Mouse (Mus musculus): Measurements from ENCODE around the gene Ksr2. TPM values are rescaled to one million over a fixed set of nuclear protein-coding genes. Genes with fewer than 3 reads are reported as not detected.
"Not testable (repeated sequence)": the region's sequence is repeated elsewhere in the genome, so short reads cannot be mapped to it uniquely, and the experiment has no call there.

Ksr2 gene
- polyA plus RNA-seq, 1 experiment from 2014 or later: 2.6 TPM

DNA sequence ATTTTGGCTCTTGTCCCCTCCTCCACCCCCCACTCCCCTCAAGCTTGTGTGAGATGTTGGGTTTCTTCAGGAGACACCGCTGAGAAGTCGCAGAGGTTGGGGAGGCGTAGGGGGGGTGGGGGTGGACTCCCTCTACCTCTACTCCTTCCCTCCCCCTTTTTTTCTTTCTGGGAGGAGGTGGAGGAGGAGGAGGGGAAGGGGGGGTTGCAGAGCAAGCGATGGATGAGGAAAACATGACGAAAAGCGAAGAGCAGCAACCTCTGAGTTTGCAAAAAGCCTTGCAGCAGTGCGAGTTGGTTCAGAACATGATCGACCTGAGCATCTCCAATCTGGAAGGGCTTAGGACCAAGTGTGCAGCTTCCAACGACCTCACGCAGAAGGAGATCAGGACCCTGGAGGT lies 811 bp downstream of the Ksr2 start:
- Histone ChIP-seq H3K4me3 (peak overlapping the region; percentile 71), H3K27ac (replicated peaks) (peak overlapping the region; percentile 96), H3K36me3 (no peaks in the 10 kb centered on the region), H3K4me2 (replicated peaks) (peak overlapping the region; percentile 83), H3K27me3 (peaks cover 44% of the 10 kb centered on the region), H3K4me1 (peaks cover 21% of the 10 kb centered on the region), H3K9me3 (no peaks in the 10 kb centered on the region), H3K9ac (replicated peaks) (peak overlapping the region; percentile 73)
- peak; percentile 10; the same call in 1 of the 2 replicates for ATAC-seq (ENCODE audit: low FRiP score, low read depth)
- 2% methylated on average over 10 of the region's 10 CpGs for WGBS

GRCm38 (mm10) chr5:117415011-117415912 lies 1.5 kb downstream of the Ksr2 start:
- no peaks in the 10 kb centered on the region for H3K36me3 ChIP-seq
- no peaks in the 10 kb centered on the region for H3K9me3 ChIP-seq
- peak overlapping the region; percentile 73 for H3K9ac ChIP-seq (replicated peaks)
- H3K4me1 ChIP-seq: peaks cover 21% of the 10 kb centered on the region
- peak overlapping the region; percentile 96; the same call in 1 of the 2 replicates for H3K27ac ChIP-seq (replicated peaks)
- WGBS: 24% methylated on average over 19 of the region's 19 CpGs
- no peak for ATAC-seq (ENCODE audit: low FRiP score, low read depth)
- H3K27me3 ChIP-seq: peaks cover 38% of the 10 kb centered on the region
- H3K4me2 ChIP-seq (replicated peaks): peak overlapping the region; percentile 83
- peak overlapping the region; percentile 71 for H3K4me3 ChIP-seq

DNA sequence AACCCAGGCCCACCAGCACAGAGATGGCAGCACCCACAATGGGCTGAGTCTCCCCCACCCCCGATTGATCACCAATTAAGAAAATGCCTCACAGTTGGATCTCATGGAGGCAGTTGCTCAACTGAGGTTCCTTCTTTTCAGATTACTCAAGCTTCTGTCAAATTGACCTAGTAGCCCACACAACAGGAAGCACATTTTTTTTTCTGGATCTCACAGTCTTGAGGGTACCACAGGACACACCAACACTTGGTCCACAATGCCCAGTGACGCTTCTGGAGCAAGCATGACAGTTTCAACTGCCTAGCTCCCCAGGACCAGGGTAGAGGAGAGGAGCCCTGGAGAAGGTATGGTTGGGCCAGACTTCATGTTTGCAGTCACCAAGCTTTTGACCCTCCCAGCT lies 3.6 kb downstream of the Ksr2 start:
- peaks cover 21% of the 10 kb centered on the region for H3K4me1 ChIP-seq
- no peak for ATAC-seq (ENCODE audit: low FRiP score, low read depth)
- H3K4me2 ChIP-seq (replicated peaks): no peak overlapping the region
- H3K4me3 ChIP-seq: no peak overlapping the region
- no peaks in the 10 kb centered on the region for H3K9me3 ChIP-seq
- WGBS: 78% methylated on average over 2 of the region's 2 CpGs
- no peak overlapping the region for H3K9ac ChIP-seq (replicated peaks)
- no peaks in the 10 kb centered on the region for H3K36me3 ChIP-seq
- H3K27me3 ChIP-seq: peaks cover 22% of the 10 kb centered on the region
- no peak overlapping the region for H3K27ac ChIP-seq (replicated peaks)

DNA sequence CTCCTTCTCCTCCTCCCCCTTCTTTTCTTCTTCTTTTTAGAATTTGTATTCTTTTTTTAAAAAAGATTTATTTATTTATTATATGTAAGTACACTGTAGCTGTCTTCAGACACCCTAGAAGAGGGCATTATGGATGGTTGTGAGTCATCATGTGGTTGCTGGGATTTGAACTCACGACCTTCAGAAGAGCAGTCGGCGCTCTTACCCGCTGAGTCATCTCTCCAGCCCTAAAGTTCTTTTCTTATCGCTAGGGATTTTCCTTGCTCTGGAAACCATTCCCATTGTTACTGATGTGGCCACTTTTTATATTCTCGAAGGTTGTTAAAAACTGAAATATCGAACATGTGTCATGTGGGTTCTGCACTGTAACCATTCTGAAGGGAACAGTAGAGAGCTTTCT lies 19.7 kb downstream of the Ksr2 start:
- not testable (repeated sequence) for H3K9me3 ChIP-seq; ATAC-seq (ENCODE audit: low FRiP score, low read depth); H3K9ac ChIP-seq (replicated peaks); H3K27ac ChIP-seq (replicated peaks); H3K4me3 ChIP-seq; H3K27me3 ChIP-seq; H3K4me2 ChIP-seq (replicated peaks); H3K36me3 ChIP-seq; H3K4me1 ChIP-seq
- 90% methylated on average over 7 of the region's 7 CpGs for WGBS

DNA sequence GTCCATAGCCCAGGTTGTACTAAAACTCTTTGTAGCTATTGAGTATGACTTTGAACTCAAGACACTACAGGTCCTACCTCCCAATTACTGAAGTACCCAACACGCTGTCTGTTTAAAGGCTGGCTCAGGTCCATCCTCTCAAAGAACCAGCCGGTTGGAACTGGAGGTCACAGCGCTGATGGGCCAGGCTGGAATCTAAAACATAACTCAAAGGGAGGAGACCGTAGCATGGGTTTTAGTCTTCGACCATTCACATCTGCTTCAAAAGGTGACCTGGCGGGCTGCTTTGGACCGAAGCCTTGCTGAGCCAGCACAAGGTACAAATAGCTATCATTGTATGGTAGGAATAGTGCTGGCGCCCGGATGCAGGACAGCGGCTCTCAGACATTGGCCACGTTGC lies 26.5 kb downstream of the Ksr2 start:
- Histone ChIP-seq H3K9me3 (no peaks in the 10 kb centered on the region), H3K9ac (replicated peaks) (no peak overlapping the region), H3K4me2 (replicated peaks) (no peak overlapping the region), H3K27me3 (0 out of 2 replicates have a peak, but pooled peaks cover 4% of the 10 kb centered on the region), H3K27ac (replicated peaks) (no peak overlapping the region), H3K4me3 (no peak overlapping the region), H3K4me1 (peaks cover 21% of the 10 kb centered on the region), H3K36me3 (no peaks in the 10 kb centered on the region)
- WGBS: 90% methylated on average over 11 of the region's 11 CpGs
- ATAC-seq (ENCODE audit: low FRiP score, low read depth): no peak

DNA sequence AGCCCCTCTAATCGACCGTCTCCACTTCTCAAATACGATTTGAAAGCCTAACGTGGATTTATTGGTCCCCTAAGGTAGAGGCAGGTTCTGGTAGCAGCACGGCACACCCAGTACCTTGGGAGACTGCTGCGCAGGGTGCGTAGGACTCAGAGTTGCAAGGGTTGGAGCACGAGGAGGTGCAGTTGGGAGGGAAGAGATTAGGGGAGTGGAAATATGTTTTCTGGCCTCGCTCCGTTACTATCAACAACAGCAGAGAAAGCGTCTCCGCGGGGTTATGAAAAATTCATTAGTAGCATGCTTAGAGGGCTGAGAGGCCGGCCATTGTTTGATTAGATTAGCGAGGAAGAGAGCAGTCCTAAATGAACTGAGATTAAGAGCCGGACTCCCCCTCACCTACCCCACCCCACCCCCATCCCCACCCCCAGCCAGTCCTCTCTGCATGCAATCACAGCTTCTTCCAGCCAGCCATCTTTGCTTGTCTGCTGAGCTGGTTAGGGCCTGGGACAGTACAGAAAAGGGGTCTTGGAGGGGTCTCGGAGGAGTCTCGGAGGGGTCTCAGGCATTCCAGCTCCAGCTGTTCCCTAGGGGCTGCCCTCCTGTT lies 27.5 kb downstream of the Ksr2 start:
- H3K4me1 ChIP-seq: peaks cover 21% of the 10 kb centered on the region
- ATAC-seq (ENCODE audit: low FRiP score, low read depth): peak; percentile 78

DNA sequence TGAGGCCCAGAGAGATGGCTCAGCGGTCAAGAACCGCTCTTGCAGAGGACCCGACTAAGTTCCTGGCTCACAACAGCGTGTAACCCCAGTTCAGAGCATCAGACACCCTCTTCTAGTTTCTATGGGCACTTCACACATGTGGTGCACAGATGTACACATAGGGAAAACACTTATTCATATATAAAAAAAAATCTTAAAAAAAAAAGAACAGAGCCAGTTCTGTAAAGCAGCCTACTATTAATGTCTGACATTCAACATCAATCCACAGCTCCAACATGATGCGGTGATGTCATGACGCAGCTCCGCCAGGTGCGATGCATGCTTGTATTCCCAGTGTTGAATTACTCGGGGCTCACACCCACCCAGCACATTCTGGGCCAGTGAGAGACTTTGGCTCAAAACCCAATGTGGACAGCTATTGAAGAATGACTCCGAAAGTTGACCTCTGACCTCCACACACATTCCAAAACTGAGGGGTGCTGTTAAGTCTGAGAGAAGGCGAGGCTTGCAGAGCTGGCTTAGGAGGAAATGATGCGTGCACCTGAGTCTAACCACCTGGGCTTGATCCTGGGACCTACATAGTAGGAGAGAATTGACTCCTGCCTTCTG lies 28.5 kb downstream of the Ksr2 start:
- H3K4me2 ChIP-seq (replicated peaks): 0 out of 2 replicates have a peak overlapping the region, but pooled peaks have one; percentile 38
- H3K36me3 ChIP-seq: no peaks in the 10 kb centered on the region
- 90% methylated on average over 12 of the region's 12 CpGs for WGBS
- H3K4me3 ChIP-seq: no peak overlapping the region
- H3K4me1 ChIP-seq: peaks cover 21% of the 10 kb centered on the region
- H3K27me3 ChIP-seq: peaks cover 12% of the 10 kb centered on the region; the same call in 1 of the 2 replicates
- 0 out of 2 replicates have a peak overlapping the region, but pooled peaks have one; percentile 11 for H3K9ac ChIP-seq (replicated peaks)
- no peaks in the 10 kb centered on the region for H3K9me3 ChIP-seq
- peak overlapping the region; percentile 71 for H3K27ac ChIP-seq (replicated peaks)
- 0 out of 2 replicates have a peak, but pooled peaks have one; percentile 41 for ATAC-seq (ENCODE audit: low FRiP score, low read depth)

More for the DNA sequence above, 27.5 kb downstream of the Ksr2 start:
- Histone ChIP-seq H3K4me3 (no peak overlapping the region), H3K9me3 (no peaks in the 10 kb centered on the region), H3K27ac (replicated peaks) (peak overlapping the region; percentile 71), H3K27me3 (0 out of 2 replicates have a peak, but pooled peaks cover 4% of the 10 kb centered on the region), H3K36me3 (no peaks in the 10 kb centered on the region), H3K4me2 (replicated peaks) (peak overlapping the region; percentile 38), H3K9ac (replicated peaks) (peak overlapping the region; percentile 11; the same call in 1 of the 2 replicates)
- 14% methylated on average over 18 of the region's 18 CpGs for WGBS

- Histone ChIP-seq H3K4me3 (no peak overlapping the region), H3K4me2 (replicated peaks) (no peak overlapping the region), H3K27me3 (peaks cover 12% of the 10 kb centered on the region; the same call in 1 of the 2 replicates), H3K4me1 (peaks cover 21% of the 10 kb centered on the region), H3K27ac (replicated peaks) (no peak overlapping the region), H3K36me3 (no peaks in the 10 kb centered on the region), H3K9me3 (no peaks in the 10 kb centered on the region), H3K9ac (replicated peaks) (no peak overlapping the region)
- ATAC-seq (ENCODE audit: low FRiP score, low read depth): no peak
- 98% methylated on average over 4 of the region's 4 CpGs for WGBS
Observed at GRCm38 (mm10) chr5:117443141-117443540, 29.3 kb downstream of the Ksr2 start.

DNA sequence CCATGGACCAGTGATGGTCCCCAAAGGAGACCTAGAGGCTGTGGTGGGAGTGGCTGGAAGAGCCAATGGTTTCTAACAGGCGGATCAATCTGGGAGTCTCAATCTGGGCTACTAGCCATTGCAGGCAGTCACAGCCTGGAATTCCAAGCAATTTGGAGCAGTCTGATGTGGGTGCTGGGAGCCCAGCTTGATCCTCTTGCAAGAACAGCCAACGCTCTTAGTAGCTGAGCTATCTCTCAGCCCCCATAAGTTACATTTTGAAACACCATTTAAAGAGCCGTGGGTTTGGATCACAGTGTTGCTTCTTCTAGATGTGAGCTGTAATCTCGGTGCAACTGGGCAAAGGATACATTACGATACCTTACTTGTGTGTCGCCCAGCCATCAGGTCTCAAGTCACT lies 30.1 kb downstream of the Ksr2 start:
- H3K4me3 ChIP-seq: no peak overlapping the region
- H3K27ac ChIP-seq (replicated peaks): no peak overlapping the region
- no peak overlapping the region for H3K4me2 ChIP-seq (replicated peaks)
- no peaks in the 10 kb centered on the region for H3K9me3 ChIP-seq
- no peaks in the 10 kb centered on the region for H3K36me3 ChIP-seq
- H3K4me1 ChIP-seq: peaks cover 21% of the 10 kb centered on the region
- no peak overlapping the region for H3K9ac ChIP-seq (replicated peaks)
- peaks cover 12% of the 10 kb centered on the region; the same call in 1 of the 2 replicates for H3K27me3 ChIP-seq
- no peak for ATAC-seq (ENCODE audit: low FRiP score, low read depth)
- 93% methylated on average over 6 of the region's 6 CpGs for WGBS

GRCm38 (mm10) chr5:117447698-117448097 lies 33.9 kb downstream of the Ksr2 start:
- Histone ChIP-seq H3K27ac (replicated peaks) (no peak overlapping the region), H3K9ac (replicated peaks) (no peak overlapping the region), H3K36me3 (no peaks in the 10 kb centered on the region), H3K27me3 (peaks cover 12% of the 10 kb centered on the region; the same call in 1 of the 2 replicates), H3K4me1 (no peaks in the 10 kb centered on the region), H3K9me3 (no peaks in the 10 kb centered on the region), H3K4me2 (replicated peaks) (no peak overlapping the region), H3K4me3 (no peak overlapping the region)
- no peak for ATAC-seq (ENCODE audit: low FRiP score, low read depth)
- WGBS: 44% methylated on average over 6 of the region's 6 CpGs

GRCm38 (mm10) chr5:117452013-117452412 lies 38.2 kb downstream of the Ksr2 start:
- no peaks in the 10 kb centered on the region for H3K36me3 ChIP-seq
- no peak overlapping the region for H3K27ac ChIP-seq (replicated peaks)
- H3K4me1 ChIP-seq: no peaks in the 10 kb centered on the region
- 81% methylated on average over 2 of the region's 2 CpGs for WGBS
- no peak overlapping the region for H3K4me2 ChIP-seq (replicated peaks)
- ATAC-seq (ENCODE audit: low FRiP score, low read depth): no peak
- no peak overlapping the region for H3K9ac ChIP-seq (replicated peaks)
- no peaks in the 10 kb centered on the region for H3K9me3 ChIP-seq
- no peak overlapping the region for H3K4me3 ChIP-seq
- H3K27me3 ChIP-seq: peaks cover 2% of the 10 kb centered on the region; the same call in 1 of the 2 replicates

Data from midbrain, embryonic 12.5 days (tissue).